Mouse (Mus musculus): ENCODE results near the gene Psapl1. TPM values are rescaled to one million over a fixed set of nuclear protein-coding genes. Genes with fewer than 3 reads are reported as not detected.

Psapl1 gene
- polyA plus RNA-seq, 1 experiment = 0.12 TPM

DNA sequence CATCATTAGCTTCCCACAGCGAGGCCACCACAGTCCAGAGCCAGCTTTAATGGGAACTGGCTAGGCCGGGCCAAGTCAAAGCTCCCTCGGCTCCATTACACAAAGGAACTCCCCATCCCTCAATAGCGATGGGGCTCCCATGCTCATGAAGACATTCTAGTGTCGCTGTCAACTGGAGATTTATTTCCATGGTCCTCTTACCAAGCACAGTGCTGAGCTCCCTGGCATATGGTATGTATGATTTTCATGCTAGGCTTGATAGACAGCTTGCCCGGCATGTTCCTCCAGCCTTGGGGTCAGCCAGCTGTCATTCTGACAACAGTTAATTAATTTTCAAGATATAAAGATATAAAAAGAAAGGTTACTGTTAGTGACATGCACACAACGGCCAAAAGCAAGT lies 21.5 kb upstream of the Psapl1 start:
- H3K36me3 ChIP-seq (ENCODE audit: control insufficient read depth, insufficient read depth) = no peaks in the 10 kb centered on the region
- H3K27me3 ChIP-seq (ENCODE audit: control insufficient read depth, insufficient read depth, insufficient read length) = no peaks in the 10 kb centered on the region
- H3K4me3 ChIP-seq (ENCODE audit: insufficient read depth, poor library complexity, severe bottlenecking) = no peak overlapping the region
- H3ac ChIP-seq (ENCODE audit: control insufficient read depth, insufficient read length, low read depth) = no peak overlapping the region
- no peaks in the 10 kb centered on the region for H3K79me2 ChIP-seq (ENCODE audit: control insufficient read depth, insufficient read depth)
- no peaks in the 10 kb centered on the region for H3K79me3 ChIP-seq (ENCODE audit: low read depth)
- TF ChIP-seq USF1 (IDR thresholded peaks at IDR 0.05; ENCODE audit: low read depth) (no peak), MYOD1 (IDR thresholded peaks at IDR 0.05; ENCODE audit: control insufficient read depth, insufficient read length, low read depth) (no peak)

DNA sequence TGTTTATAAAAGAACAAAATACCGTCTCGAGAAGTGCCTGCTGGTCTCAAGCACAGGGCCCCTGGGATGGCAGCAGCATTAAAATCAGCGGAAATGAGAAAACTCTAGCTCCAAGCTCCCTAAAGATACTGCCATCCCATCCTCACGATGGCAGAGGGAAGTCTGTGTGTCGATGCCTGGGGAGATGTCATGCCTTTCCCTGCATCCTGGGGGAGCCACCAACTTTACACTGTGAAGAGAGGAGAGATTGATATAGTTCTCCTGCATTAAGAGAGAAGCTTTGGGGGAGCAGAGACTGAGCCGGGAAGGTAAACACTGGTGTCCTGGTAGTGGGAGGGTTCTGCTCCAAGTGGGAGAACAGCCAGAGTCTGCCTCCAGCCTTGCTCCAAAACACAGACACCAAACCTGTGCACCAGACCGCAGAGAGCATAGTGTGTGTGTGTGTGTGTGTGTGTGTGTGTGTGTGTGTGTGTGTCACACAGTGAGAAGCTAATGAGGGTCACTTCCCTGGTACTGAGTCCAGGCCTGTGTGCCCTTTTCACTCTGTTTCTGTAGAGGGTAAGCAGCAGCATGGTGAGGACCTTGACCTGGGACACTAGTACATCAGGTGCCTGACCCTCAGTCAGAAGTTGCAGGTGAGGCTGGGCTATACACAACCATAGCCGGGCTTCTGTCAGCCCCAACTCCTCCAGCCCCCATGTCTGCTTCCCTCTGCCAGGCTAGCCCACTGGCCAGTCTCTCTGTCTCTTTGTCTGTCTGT lies 17.3 kb upstream of the Psapl1 start:
- Histone ChIP-seq H3K4me3 (ENCODE audit: insufficient read depth, poor library complexity, severe bottlenecking) (no peak overlapping the region), H3K79me3 (ENCODE audit: low read depth) (no peaks in the 10 kb centered on the region), H3K36me3 (ENCODE audit: control insufficient read depth, insufficient read depth) (no peaks in the 10 kb centered on the region), H3K27me3 (ENCODE audit: control insufficient read depth, insufficient read depth, insufficient read length) (no peaks in the 10 kb centered on the region), H3ac (ENCODE audit: control insufficient read depth, insufficient read length, low read depth) (no peak overlapping the region), H3K79me2 (ENCODE audit: control insufficient read depth, insufficient read depth) (no peaks in the 10 kb centered on the region)
- TF ChIP-seq MYOD1 (IDR thresholded peaks at IDR 0.05; ENCODE audit: control insufficient read depth, insufficient read length, low read depth) = no peak

DNA sequence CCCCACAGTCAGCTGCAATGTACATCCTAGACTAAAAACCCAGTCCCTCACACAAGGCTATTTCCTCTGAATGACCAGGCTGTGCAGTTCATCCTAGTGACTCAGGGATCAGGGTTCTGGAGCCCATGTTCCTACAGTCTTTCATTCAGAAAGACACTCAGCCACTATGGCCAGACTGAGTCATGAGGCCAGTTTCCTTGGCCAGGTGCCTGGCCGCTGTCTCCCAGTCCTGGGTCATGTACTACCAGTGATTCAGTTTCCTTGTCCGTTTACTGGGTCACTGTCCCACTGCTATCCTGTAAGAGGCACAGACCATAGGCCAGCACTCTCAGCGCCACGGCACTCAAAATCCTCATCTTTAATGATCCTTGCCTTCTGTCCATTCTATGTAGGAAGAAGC lies 15.5 kb upstream of the Psapl1 start:
- TF ChIP-seq USF1 (IDR thresholded peaks at IDR 0.05; ENCODE audit: low read depth) (peak; percentile 34), FOSL1 (IDR thresholded peaks at IDR 0.05; ENCODE audit: insufficient read depth, low read length, poor library complexity, severe bottlenecking) (no peak)
- Histone ChIP-seq H3ac (ENCODE audit: control insufficient read depth, insufficient read length, low read depth) (no peak overlapping the region), H3K4me3 (ENCODE audit: insufficient read depth, poor library complexity, severe bottlenecking) (no peak overlapping the region), H3K27me3 (ENCODE audit: control insufficient read depth, insufficient read depth, insufficient read length) (no peaks in the 10 kb centered on the region), H3K79me3 (ENCODE audit: low read depth) (no peaks in the 10 kb centered on the region), H3K36me3 (ENCODE audit: control insufficient read depth, insufficient read depth) (no peaks in the 10 kb centered on the region), H3K79me2 (ENCODE audit: control insufficient read depth, insufficient read depth) (no peaks in the 10 kb centered on the region)

DNA sequence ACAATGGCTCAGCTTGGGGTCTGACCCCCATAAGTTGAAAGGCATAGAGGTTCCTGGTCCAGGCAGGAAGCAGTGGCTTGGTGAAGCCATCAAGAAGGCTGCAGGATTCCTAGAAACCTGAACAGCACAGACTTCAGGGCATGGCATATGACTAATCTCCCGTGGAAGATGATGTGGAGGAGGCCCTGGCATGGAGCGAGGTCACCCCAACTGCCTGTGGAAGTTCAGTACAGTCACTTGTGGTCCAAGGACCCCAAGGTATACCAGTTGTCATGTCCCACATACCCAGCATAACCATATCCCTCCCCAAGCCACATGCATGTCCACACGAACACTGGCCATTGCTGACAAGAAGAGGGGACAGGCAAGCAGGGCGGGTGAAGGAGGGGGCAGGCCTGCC lies 12.5 kb upstream of the Psapl1 start:
- H3K4me3 ChIP-seq (ENCODE audit: insufficient read depth, poor library complexity, severe bottlenecking) = no peak overlapping the region
- H3K27me3 ChIP-seq (ENCODE audit: control insufficient read depth, insufficient read depth, insufficient read length) = no peaks in the 10 kb centered on the region
- no peak overlapping the region for H3ac ChIP-seq (ENCODE audit: control insufficient read depth, insufficient read length, low read depth)
- H3K36me3 ChIP-seq (ENCODE audit: control insufficient read depth, insufficient read depth) = no peaks in the 10 kb centered on the region
- no peaks in the 10 kb centered on the region for H3K79me2 ChIP-seq (ENCODE audit: control insufficient read depth, insufficient read depth)
- H3K79me3 ChIP-seq (ENCODE audit: low read depth) = no peaks in the 10 kb centered on the region
- no peak for TF ChIP-seq CTCF (IDR thresholded peaks at IDR 0.05; ENCODE audit: control insufficient read depth, insufficient read depth, insufficient read length)
- no peak for TF ChIP-seq USF1 (IDR thresholded peaks at IDR 0.05; ENCODE audit: low read depth)
- TF ChIP-seq MAX (IDR thresholded peaks at IDR 0.05) = no peak
- TF ChIP-seq MYOD1 (IDR thresholded peaks at IDR 0.05; ENCODE audit: control insufficient read depth, insufficient read length, low read depth) = no peak
- TF ChIP-seq FOSL1 (IDR thresholded peaks at IDR 0.05; ENCODE audit: insufficient read depth, low read length, poor library complexity, severe bottlenecking) = no peak
- no peak for TF ChIP-seq CEBPB (IDR thresholded peaks at IDR 0.05; ENCODE audit: low read depth)
- TF ChIP-seq MYOG (IDR thresholded peaks at IDR 0.05; ENCODE audit: control insufficient read depth, extremely low read depth, insufficient read length) = no peak

DNA sequence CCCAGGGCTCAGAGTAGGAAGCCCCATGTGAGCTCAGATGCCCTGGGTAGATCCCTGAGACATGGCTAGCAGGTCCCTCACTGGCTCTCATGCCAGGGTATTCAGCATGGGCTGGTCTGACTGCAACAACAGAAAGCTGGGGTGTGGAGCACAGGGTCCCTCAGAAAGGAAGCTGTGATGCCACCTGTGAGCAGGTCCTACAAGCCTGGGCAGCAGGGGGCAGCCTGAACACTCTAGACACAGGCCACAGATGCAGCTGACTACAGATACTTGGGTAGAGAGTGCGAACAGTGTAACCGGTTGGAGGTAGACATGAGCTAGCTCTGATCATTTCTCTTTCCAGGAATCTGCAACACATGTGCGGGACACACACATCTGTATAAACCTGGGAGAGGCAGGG lies 11.9 kb upstream of the Psapl1 start:
- TF ChIP-seq CEBPB (IDR thresholded peaks at IDR 0.05; ENCODE audit: low read depth) (no peak), MYOD1 (IDR thresholded peaks at IDR 0.05; ENCODE audit: control insufficient read depth, insufficient read length, low read depth) (no peak), MYOG (IDR thresholded peaks at IDR 0.05; ENCODE audit: control insufficient read depth, extremely low read depth, insufficient read length) (no peak), MAX (IDR thresholded peaks at IDR 0.05) (no peak), FOSL1 (IDR thresholded peaks at IDR 0.05; ENCODE audit: insufficient read depth, low read length, poor library complexity, severe bottlenecking) (no peak), CTCF (IDR thresholded peaks at IDR 0.05; ENCODE audit: control insufficient read depth, insufficient read depth, insufficient read length) (peak; percentile 3), USF1 (IDR thresholded peaks at IDR 0.05; ENCODE audit: low read depth) (no peak)
- Histone ChIP-seq H3K27me3 (ENCODE audit: control insufficient read depth, insufficient read depth, insufficient read length) (no peaks in the 10 kb centered on the region), H3K36me3 (ENCODE audit: control insufficient read depth, insufficient read depth) (no peaks in the 10 kb centered on the region), H3K4me3 (ENCODE audit: insufficient read depth, poor library complexity, severe bottlenecking) (no peak overlapping the region), H3K79me2 (ENCODE audit: control insufficient read depth, insufficient read depth) (no peaks in the 10 kb centered on the region), H3ac (ENCODE audit: control insufficient read depth, insufficient read length, low read depth) (no peak overlapping the region), H3K79me3 (ENCODE audit: low read depth) (no peaks in the 10 kb centered on the region)

DNA sequence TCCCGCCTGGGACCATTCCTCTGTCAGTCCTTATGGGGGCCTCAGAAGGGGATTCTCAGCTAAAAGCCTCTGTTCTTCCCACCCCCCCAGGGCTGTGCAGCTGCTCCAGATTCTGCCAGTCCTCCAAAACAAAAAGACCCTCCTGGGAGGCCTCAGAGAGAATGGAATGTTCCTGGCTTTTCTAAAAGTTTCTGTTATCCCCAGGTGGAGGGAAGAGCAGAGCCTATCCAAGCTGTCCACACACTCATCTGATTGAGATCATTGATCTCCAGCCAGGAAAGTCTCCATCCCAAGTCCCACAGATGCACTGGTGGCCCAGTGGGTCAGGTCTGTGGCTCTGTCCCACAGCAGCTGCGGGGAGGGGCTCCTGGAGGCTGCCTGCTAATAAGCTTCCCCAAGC lies 11.1 kb upstream of the Psapl1 start:
- TF ChIP-seq CEBPB (IDR thresholded peaks at IDR 0.05; ENCODE audit: low read depth) = no peak
- TF ChIP-seq MAX (IDR thresholded peaks at IDR 0.05) = no peak
- TF ChIP-seq USF1 (IDR thresholded peaks at IDR 0.05; ENCODE audit: low read depth) = no peak
- TF ChIP-seq MYOD1 (IDR thresholded peaks at IDR 0.05; ENCODE audit: control insufficient read depth, insufficient read length, low read depth) = no peak
- TF ChIP-seq MYOG (IDR thresholded peaks at IDR 0.05; ENCODE audit: control insufficient read depth, extremely low read depth, insufficient read length) = no peak
- no peak for TF ChIP-seq CTCF (IDR thresholded peaks at IDR 0.05; ENCODE audit: control insufficient read depth, insufficient read depth, insufficient read length)
- no peak for TF ChIP-seq FOSL1 (IDR thresholded peaks at IDR 0.05; ENCODE audit: insufficient read depth, low read length, poor library complexity, severe bottlenecking)
- Histone ChIP-seq H3K27me3 (ENCODE audit: control insufficient read depth, insufficient read depth, insufficient read length) (no peaks in the 10 kb centered on the region), H3K79me2 (ENCODE audit: control insufficient read depth, insufficient read depth) (no peaks in the 10 kb centered on the region), H3ac (ENCODE audit: control insufficient read depth, insufficient read length, low read depth) (no peak overlapping the region), H3K79me3 (ENCODE audit: low read depth) (no peaks in the 10 kb centered on the region), H3K36me3 (ENCODE audit: control insufficient read depth, insufficient read depth) (no peaks in the 10 kb centered on the region), H3K4me3 (ENCODE audit: insufficient read depth, poor library complexity, severe bottlenecking) (no peak overlapping the region)

All from C2C12 (cell line).